Mouse (Mus musculus) CH12.LX (cell line): ENCODE data around the gene Gm6993.

ENCODE experiments used
- CHD1 ChIP-seq: IDR thresholded peaks from 2 replicates; pipeline ENCODE4 v1.6.1; 2012; ENCODE audit warnings: low read depth, low read length, improper control_type of control experiment, inconsistent platforms
- CHD2 ChIP-seq: IDR thresholded peaks from 2 replicates; pipeline ENCODE4 v1.6.1; 2011; ENCODE audit warnings: low read length, improper control_type of control experiment
- E2F4 ChIP-seq: IDR thresholded peaks from 2 replicates; pipeline ENCODE4 v1.6.1; 2011; ENCODE audit warnings: low read depth, low read length, improper control_type of control experiment; ENCODE audit not compliant: insufficient replicate concordance
- ELF1 ChIP-seq: IDR thresholded peaks from 2 replicates; pipeline ENCODE4 v1.6.1; 2014; ENCODE audit warnings: low read depth, mild to moderate bottlenecking, inconsistent platforms, low read length, improper control_type of control experiment
- EP300 ChIP-seq: IDR thresholded peaks from 2 replicates; pipeline ENCODE4 v1.6.1; 2011; ENCODE audit warnings: low read length, improper control_type of control experiment
- GABPA ChIP-seq: IDR thresholded peaks from 2 replicates; pipeline ENCODE4 v1.6.1; 2012; ENCODE audit warnings: low read depth, low read length, improper control_type of control experiment, inconsistent platforms; ENCODE audit not compliant: insufficient replicate concordance
- MAFK ChIP-seq: IDR thresholded peaks from 2 replicates; pipeline ENCODE4 v1.6.1; 2011; ENCODE audit warnings: low read length, improper control_type of control experiment; ENCODE audit not compliant: insufficient replicate concordance
- MAX ChIP-seq: IDR thresholded peaks from 2 replicates; pipeline ENCODE4 v1.6.1; 2011; ENCODE audit warnings: low read length, improper control_type of control experiment
- UBTF ChIP-seq: IDR thresholded peaks from 2 replicates; pipeline ENCODE4 v1.6.1; 2012; ENCODE audit warnings: low read depth, mild to moderate bottlenecking, inconsistent platforms, low read length, improper control_type of control experiment, moderate library complexity
- USF1 ChIP-seq: IDR thresholded peaks from 2 replicates; pipeline ENCODE4 v1.6.1; 2014; ENCODE audit warnings: low read depth, mild to moderate bottlenecking, inconsistent platforms, low read length, improper control_type of control experiment
- USF2 ChIP-seq: conservative IDR thresholded peaks from 2 replicates; pipeline ENCODE4 v1.6.1; 2011; ENCODE audit warnings: low read depth, low read length, improper control_type of control experiment

- TF ChIP-seq USF1 (no peak), CHD2 (no peak), EP300 (no peak), E2F4 (no peak), CHD1 (no peak), GABPA (no peak), MAFK (no peak), ELF1 (no peak), UBTF (no peak), USF2 (no peak), MAX (no peak)
Observed at GRCm38 (mm10) chr12:31289046-31289445, 48.5 kb downstream of the Gm6993 start.
